Mouse (Mus musculus) Patski (cell line): ENCODE measurements around the gene Sde2. TPM values are rescaled to one million over a fixed set of nuclear protein-coding genes. Genes with fewer than 3 reads are reported as not detected.

Source experiments
- ATAC-seq: fragments of 100-300 bp; one replicate; pipeline ENCODE4 v1.8.0; 2021
- CTCF ChIA-PET: fragments of 350-600 bp; sonication (Branson Sonifier 250); formaldehyde crosslinking; loops from one replicate; lab custom pipeline; 2022; ENCODE audit warnings: inconsistent platforms; lab: Charles Lee
- POLR2A ChIA-PET: fragments of 350-600 bp; sonication (Branson Sonifier 250); formaldehyde crosslinking; loops from one replicate; lab custom pipeline; 2022; ENCODE audit warnings: antibody characterized with exemption, inconsistent platforms; lab: Charles Lee
- DNase-seq: peaks from one replicate; pipeline ENCODE4 v3.0.0-alpha.2; 2011; ENCODE audit warnings: low read depth, low spot score
- H3K27me3 ChIP-seq: fragments of 371-371 bp; one replicate; pipeline ENCODE4 v1.5.1; 2021
- CTCF ChIP-seq: fragments of 100-300 bp; IDR thresholded peaks from one replicate; pipeline ENCODE4 v1.5.1; 2021
- in situ Hi-C: fragments of 300-500 bp; cut with MboI; formaldehyde crosslinking; loops from 3 replicates; pipeline ENCODE4 v1.11.1; 2018; ENCODE audit warnings: low pct_unique_long_range_greater_than_20kb, mixed read lengths
- polyA plus RNA-seq: library from polyadenylated mRNA; unstranded; gene quantifications from one replicate; pipeline ENCODE4 v1.2.3, GENCODE M21; 2021

Gene Sde2
- polyA plus RNA-seq, 1 experiment from 2014 or later = 29.0 TPM

DNA sequence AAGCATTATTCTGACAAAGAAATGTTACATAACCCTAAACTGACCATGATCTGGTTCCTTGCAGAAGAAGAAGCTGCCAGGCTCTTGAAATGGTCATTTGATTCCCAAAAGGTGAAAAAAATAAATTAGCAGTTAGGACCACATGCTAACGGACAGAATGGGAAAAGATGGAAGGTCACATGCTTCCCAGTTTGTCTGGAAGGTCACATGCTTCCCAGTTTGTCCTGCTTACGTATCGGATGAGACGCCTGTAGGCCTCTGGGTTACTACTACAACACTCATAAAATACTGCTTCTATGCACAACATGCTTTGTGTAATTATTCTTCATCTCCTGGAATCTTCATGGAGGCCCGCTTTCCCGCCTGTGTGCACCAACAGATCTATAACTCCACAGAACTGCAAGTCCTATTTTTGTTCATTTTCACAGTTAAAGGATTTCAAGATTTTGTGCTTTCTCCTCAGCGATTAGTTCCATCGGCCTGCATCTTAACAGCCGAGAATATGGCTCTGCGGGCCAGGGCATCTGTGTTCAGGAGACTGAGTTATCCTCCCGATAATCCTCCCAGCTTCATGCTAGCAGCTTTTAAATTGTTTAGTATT is 1.1 kb upstream of the Sde2 start:
- DNase-seq (no peak), ATAC-seq (no peak)
- in situ Hi-C loops = no loop called here
- CTCF ChIA-PET = interaction anchor here (1.3 to 2.3 kb wide), 2 partner anchors 27 to 35 kb away, joined by 3 to 7 read pairs; no protein-coding TSS in a partner anchor
- TF ChIP-seq CTCF = no peak
- POLR2A ChIA-PET = interaction anchor here (1.1 to 4.4 kb wide), 6 partner anchors 10 to 124 kb away, joined by 3 to 20 read pairs (median 3); partner anchors contain the start of genes Acbd3 and H3f3a
- H3K27me3 ChIP-seq = no peaks in the 10 kb centered on the region

DNA sequence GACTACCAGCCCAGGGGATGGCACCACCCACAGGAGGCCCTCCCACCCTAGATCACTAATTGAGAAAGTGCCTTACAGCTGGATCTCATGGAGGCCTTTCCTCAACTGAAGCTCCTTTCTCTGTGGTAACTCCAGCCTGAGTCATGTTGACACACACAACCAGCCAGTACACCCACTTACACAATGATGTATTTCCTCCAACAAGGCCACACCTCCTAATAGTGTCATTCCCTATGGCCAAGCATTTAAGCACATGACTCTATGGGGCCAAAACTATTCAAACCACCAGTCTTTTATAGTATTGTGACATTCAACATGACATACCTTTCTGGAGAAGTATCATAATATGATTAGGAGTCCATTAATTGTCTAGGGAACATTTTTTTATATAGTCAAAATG is 7.8 kb downstream of the Sde2 start:
- in situ Hi-C loops = no loop called here
- no peak for ATAC-seq

DNA sequence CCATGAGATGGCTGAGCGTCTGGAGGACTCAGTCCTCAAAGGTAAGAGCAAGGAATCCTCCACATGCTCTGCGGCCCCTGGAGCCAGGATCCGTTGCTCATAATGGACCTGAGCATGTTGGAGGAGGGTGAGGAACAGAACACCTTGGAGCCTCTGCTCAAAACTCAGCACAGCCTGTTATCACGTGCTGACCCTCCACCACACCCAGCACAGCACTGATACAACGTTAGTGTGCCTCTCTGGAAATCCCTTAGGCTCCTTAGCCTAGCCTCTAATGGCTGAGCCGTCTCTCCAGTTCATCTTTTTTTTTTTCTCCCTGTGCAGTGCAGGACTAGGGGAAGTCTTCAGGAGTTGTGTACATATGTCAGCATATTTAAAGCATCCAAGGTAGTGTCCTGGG is 9.1 kb downstream of the Sde2 start:
- H3K27me3 ChIP-seq = no peaks in the 10 kb centered on the region
- DNase-seq = no peak
- POLR2A ChIA-PET = interaction anchor here (1.0 kb wide), 1 partner anchor 45 kb away, joined by 3 read pairs; no protein-coding TSS in a partner anchor
- CTCF ChIA-PET = no interaction called here
- in situ Hi-C loops = no loop called here
- TF ChIP-seq CTCF = no peak
- no peak for ATAC-seq

More for the DNA sequence above, 7.8 kb downstream of the Sde2 start:
- POLR2A ChIA-PET = no interaction called here
- no peaks in the 10 kb centered on the region for H3K27me3 ChIP-seq
- no peak for DNase-seq
- CTCF ChIA-PET = no interaction called here
- no peak for TF ChIP-seq CTCF

- peak; percentile 72 for TF ChIP-seq CTCF
- ChIA-PET POLR2A (no interaction called here), CTCF (interaction anchor here (0.7 to 2.0 kb wide), 8 partner anchors 8 to 174 kb away, joined by 3 to 7 read pairs (median 4); no protein-coding TSS in a partner anchor)
- in situ Hi-C loops = no loop called here
- no peaks in the 10 kb centered on the region for H3K27me3 ChIP-seq
- DNase-seq (no peak), ATAC-seq (no peak)
Measured at GRCm38 (mm10) chr1:180863606-180864005, 12.7 kb downstream of the Sde2 start.

GRCm38 (mm10) chr1:180866001-180866400 is 15.1 kb downstream of the Sde2 start:
- ATAC-seq (no peak), DNase-seq (no peak)
- in situ Hi-C loops = no loop called here
- no peaks in the 10 kb centered on the region for H3K27me3 ChIP-seq
- TF ChIP-seq CTCF = no peak
- POLR2A ChIA-PET = interaction anchor here (1.2 kb wide), 1 partner anchor 53 kb away, joined by 4 read pairs; the partner anchor contains the start of gene H3f3a
- CTCF ChIA-PET = interaction anchor here (1.4 kb wide), 1 partner anchor 14 kb away, joined by 3 read pairs; no protein-coding TSS in a partner anchor

GRCm38 (mm10) chr1:180870122-180870650 is 19.3 kb downstream of the Sde2 start:
- TF ChIP-seq CTCF = no peak
- DNase-seq (no peak), ATAC-seq (no peak)
- CTCF ChIA-PET = no interaction called here
- POLR2A ChIA-PET = no interaction called here
- in situ Hi-C loops = no loop called here
- no peaks in the 10 kb centered on the region for H3K27me3 ChIP-seq

DNA sequence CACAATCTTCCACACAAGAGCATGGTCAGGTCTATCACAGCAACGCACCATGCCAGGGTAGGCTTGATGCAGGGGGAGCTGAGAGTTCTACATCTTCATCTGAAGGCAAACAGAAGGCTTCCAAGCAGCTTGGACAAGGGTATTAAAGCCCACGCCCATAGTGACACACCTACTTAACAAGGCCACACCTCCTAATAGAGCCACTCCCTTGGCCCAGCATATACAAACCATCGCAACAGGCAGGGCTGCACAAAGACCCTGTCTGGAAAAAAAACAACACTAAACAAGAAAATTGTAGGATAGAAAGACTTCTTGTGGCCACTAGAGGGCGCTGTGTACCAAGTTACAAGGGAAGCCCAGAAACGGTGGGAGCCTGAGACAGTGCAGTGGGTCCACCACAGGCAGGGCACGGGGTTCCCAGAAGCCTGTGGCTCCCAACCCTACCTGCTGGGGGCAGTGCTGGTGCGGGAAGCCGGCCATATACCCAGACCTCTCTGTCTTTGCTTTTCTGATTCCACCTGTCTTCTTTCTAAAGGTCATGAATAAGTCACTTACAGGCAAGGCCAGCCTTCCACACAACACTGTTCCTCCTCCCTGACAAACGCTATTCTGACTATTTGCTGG is 23.0 kb downstream of the Sde2 start:
- ChIA-PET CTCF (interaction anchor here (0.7 to 1.5 kb wide), 5 partner anchors 10 to 148 kb away, joined by 3 to 4 read pairs (median 3); no protein-coding TSS in a partner anchor), POLR2A (no interaction called here)
- no peaks in the 10 kb centered on the region for H3K27me3 ChIP-seq
- ATAC-seq (no peak), DNase-seq (no peak)
- TF ChIP-seq CTCF = peak; percentile 80
- in situ Hi-C loops = no loop called here

DNA sequence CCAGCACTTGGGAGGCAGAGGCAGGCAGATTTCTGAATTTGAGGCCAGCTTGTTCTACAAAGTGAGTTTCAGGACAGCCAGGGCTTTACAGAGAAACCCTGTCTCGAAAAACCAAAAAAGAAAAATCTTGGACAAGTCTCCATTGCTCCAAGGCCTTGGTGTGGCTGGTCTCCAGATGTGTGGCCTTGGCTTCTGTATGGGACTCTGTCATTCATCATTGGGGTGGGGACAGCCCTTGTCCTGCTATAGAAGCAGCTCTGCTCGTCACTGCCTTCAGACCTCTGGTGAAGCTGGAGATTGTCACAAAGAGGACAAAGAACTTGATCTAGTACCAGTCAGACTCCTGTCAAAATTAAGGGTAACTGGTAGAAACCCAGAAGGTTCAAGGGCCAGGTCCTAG is 23.7 kb downstream of the Sde2 start:
- DNase-seq = no peak

GRCm38 (mm10) chr1:180875126-180875525 is 24.2 kb downstream of the Sde2 start:
- no peak for TF ChIP-seq CTCF
- no peaks in the 10 kb centered on the region for H3K27me3 ChIP-seq
- ChIA-PET POLR2A (no interaction called here), CTCF (interaction anchor here (1.1 to 1.3 kb wide), 4 partner anchors 11 to 147 kb away, joined by 3 read pairs; no protein-coding TSS in a partner anchor)
- in situ Hi-C loops = no loop called here
- ATAC-seq (no peak), DNase-seq (no peak)

More for the DNA sequence above, 23.7 kb downstream of the Sde2 start:
- ATAC-seq = no peak
- in situ Hi-C loops = no loop called here
- no peaks in the 10 kb centered on the region for H3K27me3 ChIP-seq
- ChIA-PET CTCF (interaction anchor here (0.7 to 1.3 kb wide), 6 partner anchors 11 to 148 kb away, joined by 3 to 4 read pairs (median 3); no protein-coding TSS in a partner anchor), POLR2A (no interaction called here)
- no peak for TF ChIP-seq CTCF

- in situ Hi-C loops = no loop called here
Measured at GRCm38 (mm10) chr1:180877466-180877865, 26.5 kb downstream of the Sde2 start.

More at GRCm38 (mm10) chr1:180877466-180877865, 26.5 kb downstream of the Sde2 start:
- POLR2A ChIA-PET = no interaction called here
- ATAC-seq (no peak), DNase-seq (no peak)
- TF ChIP-seq CTCF = peak; percentile 39
- no peaks in the 10 kb centered on the region for H3K27me3 ChIP-seq
- CTCF ChIA-PET = no interaction called here
